Mouse (Mus musculus) liver, embryonic 11.5 days (tissue): Measurements from ENCODE around the gene St3gal4. TPM values are rescaled to one million over a fixed set of nuclear protein-coding genes. Genes with fewer than 3 reads are reported as not detected.

Experiments used
- ATAC-seq: fragments of 200-750 bp; cut with Nextera tagmentation; replicated peaks from 2 replicates; pipeline ENCODE4 v1.8.0; 2017; ENCODE audit warnings: moderate number of reproducible peaks, mild to moderate bottlenecking, moderate TSS enrichment, moderate library complexity; ENCODE audit not compliant: low FRiP score
- DNase-seq: peaks from one replicate; pipeline ENCODE4 v3.0.0-alpha.2; 2017; ENCODE audit warnings: low spot score
- H3K27ac ChIP-seq: fragments of 300-500 bp; sonication (generic); 2 replicates; pipeline ENCODE4 v1.5.1; 2014; ENCODE audit warnings: mild to moderate bottlenecking, low read depth, low read length, control low read depth
- H3K27me3 ChIP-seq: fragments of 300-500 bp; sonication (generic); replicated peaks from 2 replicates; pipeline ENCODE4 v1.6.1; 2014; ENCODE audit warnings: low read length, mixed read lengths; ENCODE audit not compliant: control insufficient read depth, insufficient read depth
- H3K36me3 ChIP-seq: fragments of 300-500 bp; sonication (generic); 2 replicates; pipeline ENCODE4 v1.6.1; 2014; ENCODE audit warnings: mild to moderate bottlenecking, low read length, moderate library complexity, mixed read lengths; ENCODE audit not compliant: control insufficient read depth, insufficient read depth
- H3K4me1 ChIP-seq: fragments of 300-500 bp; sonication (generic); replicated peaks from 2 replicates; pipeline ENCODE4 v1.6.1; 2014; ENCODE audit warnings: low read length, mixed read lengths; ENCODE audit not compliant: control insufficient read depth, insufficient read depth
- H3K4me2 ChIP-seq: fragments of 300-500 bp; sonication (generic); 2 replicates; pipeline ENCODE4 v1.6.1; 2014; ENCODE audit warnings: mild to moderate bottlenecking, control low read depth, moderate library complexity
- H3K4me3 ChIP-seq: fragments of 300-500 bp; sonication (generic); 2 replicates; pipeline ENCODE4 v1.5.1; 2014; ENCODE audit warnings: low read depth, low read length, control low read depth
- H3K9ac ChIP-seq: fragments of 300-500 bp; sonication (generic); 2 replicates; pipeline ENCODE4 v1.6.1; 2014; ENCODE audit warnings: low read depth, low read length, control low read depth
- H3K9me3 ChIP-seq: fragments of 300-500 bp; sonication (generic); 2 replicates; pipeline ENCODE4 v1.6.1; 2016; ENCODE audit warnings: low read length, inconsistent platforms, mixed read lengths; ENCODE audit not compliant: control insufficient read depth
- WGBS: fragments of 180-500 bp; shearing (Covaris S2); extraction: QIAGEN DNeasy Blood & Tissue Kit; methylation state at CpG from one replicate; pipeline ENCODE4 v1.1.7; 2014; 5-methylcytosine and 5-hydroxymethylcytosine counted together
- polyA plus RNA-seq: library from polyadenylated mRNA; unstranded; fragments of >200 nt; fragmentation: Nextera tagmentation; extraction: Ambion mirVana; gene quantifications from 2 replicates; pipeline ENCODE4 v1.2.1, GENCODE M21; 2014

St3gal4 gene
- polyA plus RNA-seq, 1 experiment from 2014 or later, result 34.8 TPM

DNA sequence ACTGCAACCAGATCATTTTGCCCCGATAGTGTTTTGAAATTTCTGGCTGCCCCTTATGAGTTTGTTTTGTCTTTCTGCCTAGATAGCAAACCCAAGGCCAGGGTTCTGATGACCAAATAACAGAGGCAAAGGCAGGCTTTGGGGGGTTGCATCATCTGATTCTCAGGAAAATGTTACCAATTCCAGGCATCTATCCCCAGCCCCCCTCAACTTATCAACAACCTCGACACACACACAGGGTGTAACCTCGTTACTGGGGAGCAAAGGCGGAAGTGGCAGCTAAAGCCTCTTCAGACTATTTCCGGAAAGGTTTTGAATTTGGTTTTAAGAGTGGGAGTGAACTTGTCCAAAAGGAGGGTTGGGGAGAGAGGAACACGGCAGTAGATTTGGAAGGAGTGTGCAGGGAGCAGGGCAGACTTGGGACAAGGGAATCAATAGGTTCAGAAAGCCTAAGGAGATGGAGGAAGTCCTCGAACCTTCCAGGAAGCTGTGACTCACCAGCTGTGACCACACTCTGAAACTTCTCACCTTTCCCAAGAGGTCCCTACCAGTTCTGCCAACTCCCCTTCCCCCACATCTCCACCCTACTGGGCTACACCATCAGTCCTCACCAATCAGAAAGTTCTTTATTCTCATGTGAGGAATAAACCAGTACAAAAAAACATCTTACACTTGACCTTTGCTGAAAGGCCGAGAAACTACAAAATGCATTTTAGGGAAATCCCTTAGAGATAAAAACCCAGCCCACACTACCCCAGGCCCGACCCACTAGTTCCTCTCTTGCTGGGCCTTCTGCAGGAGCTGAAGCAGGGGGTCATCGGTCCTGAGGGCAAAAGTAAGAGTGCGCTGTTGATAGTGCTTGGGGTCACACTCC, 5.0 kb upstream of the St3gal4 start:
- ATAC-seq, result peak; percentile 68
- WGBS, result 40% methylated on average over 11 of the region's 11 CpGs
- peaks cover 37% of the 10 kb centered on the region for H3K4me1 ChIP-seq
- peak overlapping the region; percentile 95 for H3K27ac ChIP-seq
- H3K27me3 ChIP-seq, result no peaks in the 10 kb centered on the region
- peak overlapping the region; percentile 53 for H3K4me2 ChIP-seq
- peak overlapping the region; percentile 41 for H3K9ac ChIP-seq
- no peak overlapping the region for H3K4me3 ChIP-seq
- no peaks in the 10 kb centered on the region for H3K9me3 ChIP-seq
- no peak for DNase-seq
- H3K36me3 ChIP-seq, result peaks cover 13% of the 10 kb centered on the region

DNA sequence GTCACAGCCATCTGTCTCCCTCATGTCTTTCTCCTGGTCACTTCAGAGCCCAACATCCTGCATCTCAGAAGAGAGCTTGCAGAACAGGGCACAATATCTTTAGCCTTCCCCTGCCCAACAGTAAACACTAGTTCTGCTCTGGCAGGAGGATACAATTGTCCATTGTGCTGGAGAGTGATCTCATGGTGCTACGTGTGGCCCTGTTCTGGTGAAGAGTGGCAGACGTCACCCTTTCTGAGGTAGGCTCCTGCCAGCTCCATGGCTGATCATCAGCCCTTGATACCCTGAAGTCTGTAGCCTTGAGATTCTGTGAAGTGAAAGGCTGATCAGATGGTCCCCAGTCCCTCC, 4.4 kb upstream of the St3gal4 start:
- Histone ChIP-seq H3K36me3 (peaks cover 11% of the 10 kb centered on the region), H3K9ac (peak overlapping the region; percentile 41), H3K9me3 (no peaks in the 10 kb centered on the region), H3K4me1 (peaks cover 37% of the 10 kb centered on the region), H3K4me3 (no peak overlapping the region), H3K27ac (peak overlapping the region; percentile 95), H3K27me3 (no peaks in the 10 kb centered on the region), H3K4me2 (peak overlapping the region; percentile 53)
- 28% methylated on average over 2 of the region's 2 CpGs for WGBS
- ATAC-seq (peak; percentile 58), DNase-seq (no peak)

DNA sequence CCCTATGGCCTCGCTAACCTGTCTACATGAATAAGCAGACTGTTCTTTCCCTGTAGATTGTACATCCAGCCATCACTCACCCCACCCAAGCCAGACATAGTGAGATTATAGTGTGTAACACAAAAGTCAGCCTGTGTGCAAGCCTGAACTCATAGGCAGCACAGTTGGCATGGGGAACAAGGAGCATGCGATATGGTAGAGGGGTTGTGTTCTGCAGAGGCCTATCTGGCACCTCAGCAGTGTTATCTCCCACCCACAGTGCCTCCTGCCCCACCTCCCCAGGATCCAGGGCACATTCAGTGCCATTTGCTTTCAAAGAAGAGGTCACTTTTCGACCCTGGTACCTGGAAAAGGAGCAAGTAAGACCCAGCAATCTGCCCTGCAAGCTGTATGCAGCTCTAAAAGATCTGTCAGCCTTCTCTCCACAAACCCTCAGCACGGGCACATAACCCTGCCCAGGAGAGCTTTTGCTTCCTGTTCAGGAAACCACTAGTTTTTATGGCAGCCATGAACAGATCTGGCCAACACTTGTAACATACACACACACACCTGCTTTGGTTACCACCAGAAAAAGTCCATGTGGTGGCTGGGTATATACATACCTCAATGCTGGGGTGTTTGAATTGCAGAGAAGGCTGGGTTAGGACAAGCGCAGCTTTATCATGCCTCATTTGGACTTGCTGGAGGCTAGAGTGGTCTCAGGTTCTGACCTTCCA, 3.6 kb upstream of the St3gal4 start:
- 37% methylated on average over 5 of the region's 5 CpGs for WGBS
- no peaks in the 10 kb centered on the region for H3K27me3 ChIP-seq
- peak overlapping the region; percentile 53 for H3K4me2 ChIP-seq
- ATAC-seq, result peak; percentile 93
- peak overlapping the region; percentile 95 for H3K27ac ChIP-seq
- peak overlapping the region; percentile 41 for H3K9ac ChIP-seq
- DNase-seq, result peak; percentile 64
- 0 out of 2 replicates have a peak overlapping the region, but pooled peaks have one; percentile 9 for H3K4me3 ChIP-seq
- H3K4me1 ChIP-seq, result peaks cover 37% of the 10 kb centered on the region
- H3K36me3 ChIP-seq, result peaks cover 11% of the 10 kb centered on the region
- H3K9me3 ChIP-seq, result no peaks in the 10 kb centered on the region

- Histone ChIP-seq H3K36me3 (peaks cover 2% of the 10 kb centered on the region; the same call in 1 of the 2 replicates), H3K4me3 (peak overlapping the region; percentile 83), H3K9me3 (no peaks in the 10 kb centered on the region), H3K9ac (no peak overlapping the region; the same call in 1 of the 2 replicates), H3K4me1 (peaks cover 47% of the 10 kb centered on the region), H3K27me3 (no peaks in the 10 kb centered on the region), H3K4me2 (peak overlapping the region; percentile 91), H3K27ac (peak overlapping the region; percentile 97; the same call in 1 of the 2 replicates)
- no peak for ATAC-seq
- DNase-seq, result no peak
- 80% methylated on average over 2 of the region's 2 CpGs for WGBS
Observed at GRCm38 (mm10) chr9:35118563-35118962, 505 bp downstream of the St3gal4 start.

GRCm38 (mm10) chr9:35117384-35118295, 1.4 kb downstream of the St3gal4 start:
- peaks cover 39% of the 10 kb centered on the region for H3K4me1 ChIP-seq
- peak overlapping the region; percentile 91 for H3K4me2 ChIP-seq
- peaks cover 2% of the 10 kb centered on the region; the same call in 1 of the 2 replicates for H3K36me3 ChIP-seq
- ATAC-seq, result peak; percentile 14; the same call in 1 of the 2 replicates
- peak overlapping the region; percentile 83 for H3K4me3 ChIP-seq
- 16% methylated on average over 15 of the region's 15 CpGs for WGBS
- peak overlapping the region; percentile 95 for H3K9ac ChIP-seq
- H3K27me3 ChIP-seq, result no peaks in the 10 kb centered on the region
- DNase-seq, result peak; percentile 59
- H3K27ac ChIP-seq, result peak overlapping the region; percentile 97
- no peaks in the 10 kb centered on the region for H3K9me3 ChIP-seq

DNA sequence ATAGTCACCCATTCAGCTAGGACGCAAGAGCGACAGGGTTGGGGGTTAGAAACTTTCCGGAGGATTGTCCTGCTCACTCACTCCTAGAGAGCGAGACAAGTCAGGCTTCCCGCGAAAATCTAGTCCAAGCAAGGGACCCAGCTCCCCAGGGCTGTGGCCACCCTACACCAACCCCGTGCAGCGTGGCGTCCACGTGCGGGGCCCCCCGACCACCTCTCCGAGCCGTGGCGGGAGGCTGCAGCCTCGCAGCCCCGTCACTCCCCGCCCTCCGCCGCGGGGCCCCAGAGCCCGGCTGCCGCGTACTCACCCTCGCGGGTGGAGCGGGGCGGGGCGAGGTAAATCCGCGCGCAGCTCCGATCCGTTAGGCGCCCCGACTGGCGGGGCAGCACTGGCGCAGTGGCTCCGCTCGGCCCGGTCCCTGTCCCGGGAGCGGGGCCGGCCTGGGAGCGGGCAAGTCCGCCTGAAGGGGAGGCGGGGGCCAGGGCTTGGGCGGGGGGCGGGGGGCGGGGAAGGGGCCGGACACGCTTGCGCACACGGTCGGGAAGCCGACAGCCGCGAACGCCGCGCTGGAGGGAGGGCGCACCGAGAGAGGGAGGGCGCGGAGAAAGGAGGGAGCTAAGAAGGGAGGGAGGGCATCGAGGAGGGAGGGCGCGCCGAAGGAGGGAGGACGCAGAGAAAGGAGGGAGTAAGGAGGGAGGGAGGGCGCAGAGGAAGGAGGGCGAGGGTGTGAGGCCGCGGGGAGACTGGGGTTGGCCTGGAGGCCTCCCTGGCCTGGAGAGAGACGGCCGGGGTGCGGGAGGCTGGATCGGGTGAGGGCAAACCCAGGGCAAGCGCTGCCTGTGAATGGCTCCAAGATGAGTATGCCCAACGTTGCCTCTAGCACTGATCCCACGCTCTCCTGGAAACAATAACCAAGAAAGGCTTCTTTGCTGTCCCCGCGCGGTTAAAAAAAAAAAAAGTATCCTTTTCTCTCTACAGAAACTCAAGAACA, 2.4 kb downstream of the St3gal4 start:
- DNase-seq (peak; percentile 87), ATAC-seq (peak; percentile 88)
- Histone ChIP-seq H3K4me3 (peak overlapping the region; percentile 83), H3K4me2 (peak overlapping the region; percentile 91), H3K4me1 (peaks cover 40% of the 10 kb centered on the region), H3K36me3 (peaks cover 2% of the 10 kb centered on the region; the same call in 1 of the 2 replicates), H3K9ac (peak overlapping the region; percentile 95), H3K9me3 (no peaks in the 10 kb centered on the region), H3K27ac (peak overlapping the region; percentile 97), H3K27me3 (no peaks in the 10 kb centered on the region)
- WGBS, result under 1% methylated on average over 78 of the region's 84 CpGs

- Histone ChIP-seq H3K4me3 (peak overlapping the region; percentile 83), H3K4me2 (peak overlapping the region; percentile 91), H3K27me3 (no peaks in the 10 kb centered on the region), H3K9ac (peak overlapping the region; percentile 95), H3K9me3 (no peaks in the 10 kb centered on the region), H3K4me1 (peaks cover 41% of the 10 kb centered on the region), H3K27ac (peak overlapping the region; percentile 97), H3K36me3 (no peaks in the 10 kb centered on the region; the same call in 1 of the 2 replicates)
- DNase-seq (no peak), ATAC-seq (no peak)
- 38% methylated on average over 4 of the region's 4 CpGs for WGBS
Observed at GRCm38 (mm10) chr9:35115804-35116203, 3.3 kb downstream of the St3gal4 start.
